In the genomic region with DNA sequence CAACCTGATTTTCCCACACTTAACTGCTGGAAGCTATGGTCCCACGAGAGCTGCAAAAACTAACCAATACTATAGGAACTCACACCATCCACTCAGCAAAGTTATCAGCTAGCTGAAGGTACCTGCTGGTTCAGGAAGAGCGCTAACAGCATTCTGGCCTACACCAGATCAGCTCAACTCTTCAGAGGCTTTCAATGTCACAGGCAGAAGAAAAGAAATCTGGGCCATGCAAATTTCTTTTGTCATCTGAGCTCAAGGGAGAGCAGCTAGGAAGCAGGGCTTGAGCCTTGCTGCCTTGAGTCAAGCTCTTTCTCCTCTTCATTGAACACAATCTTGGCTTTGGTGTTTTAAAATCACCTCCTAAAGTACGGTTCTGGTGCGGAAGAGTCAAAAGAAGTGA, we compare ENCODE assay signal across 17 mouse cellular contexts. TPM values are rescaled to one million over a fixed set of nuclear protein-coding genes. Genes with fewer than 3 reads are reported as not detected.
DNase-seq lines count a peak whose midpoint lies in the region; ATAC-seq and TF ChIP-seq lines count a peak whose summit lies in the region.
"Had no signal": no experiment of that assay in that cellular context is flagged by ENCODE, and none has a peak within 500 bp of the region (broad histone marks: within the 10 kb centered on the region; RNA-seq: fewer than 3 reads in every experiment).

No protein-coding gene starts in this region.

- H3K4me2 ChIP-seq in forebrain, embryonic 13.5 days, result peak overlapping the region; percentile 75
- peak overlapping the region; percentile 71 for H3K4me2 ChIP-seq in hindbrain, embryonic 16.5 days (ENCODE audit: low read length)
- peak overlapping the region; percentile 82 for H3K4me2 ChIP-seq in neural tube, embryonic 13.5 days
- H3K4me2 ChIP-seq in stomach, postnatal 0 days (replicated peaks; ENCODE audit: low read depth), result no peak overlapping the region
- H3K4me2 ChIP-seq: liver, embryonic 13.5 days; lung, embryonic 15.5 days had no signal

- WGBS in forebrain, embryonic 13.5 days, result 95% methylated on average over 4 of the region's 4 CpGs
- 93% methylated on average over 4 of the region's 4 CpGs for WGBS in forebrain, embryonic 10.5 days
- WGBS in hindbrain, embryonic 16.5 days, result 92% methylated on average over 4 of the region's 4 CpGs
- WGBS in neural tube, embryonic 13.5 days, result 93% methylated on average over 4 of the region's 4 CpGs
- whole genome bisulfite sequencing in stomach, postnatal 0 days, result 93% methylated on average over 4 of the region's 4 CpGs

- no peaks in the 10 kb centered on the region for H3K27me3 ChIP-seq in forebrain, embryonic 13.5 days
- H3K27me3 ChIP-seq in forebrain, embryonic 10.5 days (ENCODE audit: poor library complexity, severe bottlenecking), result peaks cover 23% of the 10 kb centered on the region
- no peaks in the 10 kb centered on the region for H3K27me3 ChIP-seq in hindbrain, embryonic 16.5 days (replicated peaks; ENCODE audit: control insufficient read depth, insufficient read depth, low read length)
- no peaks in the 10 kb centered on the region for H3K27me3 ChIP-seq in neural tube, embryonic 13.5 days
- H3K27me3 ChIP-seq in stomach, postnatal 0 days (ENCODE audit: control insufficient read depth, insufficient read depth, low read length), result no peaks in the 10 kb centered on the region

- peaks cover 26% of the 10 kb centered on the region for H3K36me3 ChIP-seq in forebrain, embryonic 13.5 days (ENCODE audit: poor library complexity, severe bottlenecking)
- H3K36me3 ChIP-seq in forebrain, embryonic 10.5 days (replicated peaks), result peaks cover 34% of the 10 kb centered on the region
- no peaks in the 10 kb centered on the region for H3K36me3 ChIP-seq in hindbrain, embryonic 16.5 days (ENCODE audit: control insufficient read depth, insufficient read depth, low read length)
- peaks cover 21% of the 10 kb centered on the region for H3K36me3 ChIP-seq in neural tube, embryonic 13.5 days
- H3K36me3 ChIP-seq in stomach, postnatal 0 days (ENCODE audit: control insufficient read depth, insufficient read depth, low read length), result no peaks in the 10 kb centered on the region
- H3K36me3 ChIP-seq: liver, embryonic 13.5 days; lung, embryonic 15.5 days had no signal

- peak overlapping the region; percentile 91 for H3K4me3 ChIP-seq in forebrain, embryonic 13.5 days
- no peak overlapping the region for H3K4me3 ChIP-seq in forebrain, embryonic 10.5 days
- H3K4me3 ChIP-seq in hindbrain, embryonic 16.5 days (ENCODE audit: low read length), result no peak overlapping the region
- H3K4me3 ChIP-seq in neural tube, embryonic 13.5 days, result peak overlapping the region; percentile 3; the same call in 1 of the 2 replicates
- H3K4me3 ChIP-seq in stomach, postnatal 0 days (ENCODE audit: low read depth, low read length), result no peak overlapping the region
- H3K4me3 ChIP-seq: liver, embryonic 13.5 days; lung, embryonic 15.5 days had no signal

- H3K27ac ChIP-seq in forebrain, embryonic 13.5 days, result no peak overlapping the region
- no peak overlapping the region for H3K27ac ChIP-seq in forebrain, embryonic 10.5 days
- H3K27ac ChIP-seq in hindbrain, embryonic 16.5 days (ENCODE audit: low read depth, low read length), result no peak overlapping the region
- H3K27ac ChIP-seq in neural tube, embryonic 13.5 days (replicated peaks), result no peak overlapping the region
- H3K27ac ChIP-seq in stomach, postnatal 0 days (replicated peaks), result no peak overlapping the region
- H3K27ac ChIP-seq: liver, embryonic 13.5 days; lung, embryonic 15.5 days had no signal

- no peak overlapping the region for H3K9ac ChIP-seq in forebrain, embryonic 13.5 days
- no peak overlapping the region for H3K9ac ChIP-seq in hindbrain, embryonic 16.5 days (ENCODE audit: low read depth, low read length)
- H3K9ac ChIP-seq in neural tube, embryonic 13.5 days, result no peak overlapping the region
- H3K9ac ChIP-seq in stomach, postnatal 0 days (ENCODE audit: low read length), result no peak overlapping the region
- H3K9ac ChIP-seq: liver, embryonic 13.5 days; lung, embryonic 15.5 days had no signal

- no peak for TF ChIP-seq EP300 in stomach, postnatal 0 days (optimal IDR thresholded peaks at IDR 0.05)

- H3K9me3 ChIP-seq in forebrain, embryonic 13.5 days (replicated peaks), result no peaks in the 10 kb centered on the region
- H3K9me3 ChIP-seq in forebrain, embryonic 10.5 days, result no peaks in the 10 kb centered on the region
- no peaks in the 10 kb centered on the region for H3K9me3 ChIP-seq in hindbrain, embryonic 16.5 days (ENCODE audit: control insufficient read depth, low read length)
- H3K9me3 ChIP-seq in neural tube, embryonic 13.5 days, result no peaks in the 10 kb centered on the region
- no peaks in the 10 kb centered on the region for H3K9me3 ChIP-seq in stomach, postnatal 0 days (ENCODE audit: control insufficient read depth, low read length)
- H3K9me3 ChIP-seq: liver, embryonic 13.5 days; lung, embryonic 15.5 days had no signal

- no peak for DNase-seq in forebrain, embryonic 10.5 days (ENCODE audit: extremely low spot score, low spot score)
- peak; percentile 56 for DNase-seq in R1 (ENCODE audit: low read depth, low spot score)
- no peak for DNase-seq in urinary bladder, postnatal 36 days (ENCODE audit: low spot score in 2 of 2)
- DNase-seq in stomach, postnatal 0 days (ENCODE audit: low spot score), result no peak
- no peak for DNase-seq in thymus, postnatal 36 days
- DNase-seq: adrenal gland, postnatal 10 days; cerebellum, adult 11-12 months; cerebellum, postnatal 36 days; heart, postnatal 4 days; liver, embryonic 13.5 days; spleen, adult 18-20 months; thymus, adult 2 months had no signal

- no peak for TF ChIP-seq CTCF in stomach, postnatal 0 days (IDR thresholded peaks at IDR 0.05; ENCODE audit: low read depth)

- peaks cover 44% of the 10 kb centered on the region for H3K4me1 ChIP-seq in forebrain, embryonic 13.5 days
- peaks cover 39% of the 10 kb centered on the region for H3K4me1 ChIP-seq in forebrain, embryonic 10.5 days
- peaks cover 32% of the 10 kb centered on the region for H3K4me1 ChIP-seq in hindbrain, embryonic 16.5 days (ENCODE audit: control insufficient read depth, insufficient read depth, low read depth, low read length)
- H3K4me1 ChIP-seq in neural tube, embryonic 13.5 days (replicated peaks), result peaks cover 48% of the 10 kb centered on the region
- peaks cover 2% of the 10 kb centered on the region; the same call in 1 of the 2 replicates for H3K4me1 ChIP-seq in stomach, postnatal 0 days (replicated peaks; ENCODE audit: control insufficient read depth, insufficient read depth)

- no peak for ATAC-seq in forebrain, embryonic 13.5 days
- ATAC-seq in hindbrain, embryonic 16.5 days, result no peak
- ATAC-seq in neural tube, embryonic 13.5 days (ENCODE audit: low read depth), result no peak
- no peak for ATAC-seq in stomach, postnatal 0 days (ENCODE audit: low FRiP score, low TSS enrichment)
- ATAC-seq: intestine, postnatal 0 days had no signal

RNA-seq across cellular contexts. Expression of a gene that starts 4.0 kb away (rescaled TPM):
- 81.1 and 87.2 TPM in 2 replicates for polyA plus RNA-seq in forebrain, embryonic 13.5 days (2015; fragmentation: Nextera tagmentation; extraction: Ambion mirVana)
- polyA plus RNA-seq in forebrain, embryonic 10.5 days (2016; fragmentation: Nextera tagmentation; extraction: Ambion mirVana), result 18.2 and 22.7 TPM in 2 replicates
- 74.9 and 84.2 TPM in 2 replicates for polyA plus RNA-seq in hindbrain, embryonic 16.5 days (2015; fragmentation: Nextera tagmentation; extraction: Ambion mirVana)
- 69.4 and 72.2 TPM in 2 replicates for polyA plus RNA-seq in neural tube, embryonic 13.5 days (2015; fragmentation: Nextera tagmentation; extraction: Ambion mirVana)
- polyA plus RNA-seq in stomach, postnatal 0 days (2015; fragmentation: Nextera tagmentation; extraction: Ambion mirVana), result 2.0 and 2.3 TPM in 2 replicates

Comparison
In these comparisons a context has a peak if more than half of its experiments do, and no peak if none do; other contexts are left out.
1. H3K4me3 ChIP-seq: peak in forebrain, embryonic 13.5 days (single experiment) and neural tube, embryonic 13.5 days (single experiment); none in forebrain, embryonic 10.5 days (single experiment), hindbrain, embryonic 16.5 days (single experiment) and stomach, postnatal 0 days (single experiment).